Mouse (Mus musculus) embryo, embryonic 10.5 days (tissue): ENCODE measurements at regions not wholly inside any gene's neighbourhood (a gene's known extent, or its start where the extent isn't known, plus 50 kb on each side); places are given as distances from the start of the nearest gene placed in this dataset.

Experiments
- DNase-seq: peaks from one replicate; pipeline ENCODE4 v3.0.0-alpha.2; 2015; ENCODE audit warnings: low spot score

DNA sequence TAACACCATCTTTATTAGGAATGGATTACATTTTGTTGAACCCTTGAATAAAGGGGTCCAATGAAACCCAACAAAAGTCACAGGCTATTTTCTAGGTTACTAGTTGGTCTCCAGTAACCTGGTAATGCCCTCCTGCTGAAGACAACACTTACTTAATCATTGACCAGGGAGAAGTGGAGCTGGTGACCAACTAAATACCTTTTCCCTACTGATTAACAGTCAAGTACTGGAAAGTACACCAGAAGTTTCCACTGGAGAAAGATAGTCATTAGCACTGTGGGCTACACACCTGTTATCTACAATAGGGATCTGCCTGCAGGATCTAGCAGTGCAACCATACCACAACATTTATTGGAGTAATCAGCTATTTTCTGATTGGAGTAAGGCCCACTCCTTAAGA lies 718.7 kb downstream of the Trhde start:
- no peak for DNase-seq

DNA sequence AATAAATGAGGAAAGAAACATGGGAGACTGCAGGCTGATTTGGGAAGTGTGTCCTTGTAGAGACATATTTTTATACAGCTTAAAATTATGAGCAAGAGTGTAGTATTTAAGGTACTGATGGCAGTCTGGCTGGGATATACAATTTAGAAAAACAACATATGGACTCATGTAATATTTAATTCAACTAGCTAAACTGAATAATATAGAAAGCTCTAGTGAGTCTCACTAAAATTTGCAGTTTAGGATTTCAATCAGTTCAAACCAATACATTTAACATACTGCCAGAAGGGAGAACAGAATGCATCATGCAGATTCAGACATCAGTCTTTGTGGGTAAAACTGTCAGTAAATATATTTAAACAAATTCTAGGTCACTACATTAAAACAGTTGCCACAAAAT lies 760.1 kb downstream of the Trhde start:
- no peak for DNase-seq

DNA sequence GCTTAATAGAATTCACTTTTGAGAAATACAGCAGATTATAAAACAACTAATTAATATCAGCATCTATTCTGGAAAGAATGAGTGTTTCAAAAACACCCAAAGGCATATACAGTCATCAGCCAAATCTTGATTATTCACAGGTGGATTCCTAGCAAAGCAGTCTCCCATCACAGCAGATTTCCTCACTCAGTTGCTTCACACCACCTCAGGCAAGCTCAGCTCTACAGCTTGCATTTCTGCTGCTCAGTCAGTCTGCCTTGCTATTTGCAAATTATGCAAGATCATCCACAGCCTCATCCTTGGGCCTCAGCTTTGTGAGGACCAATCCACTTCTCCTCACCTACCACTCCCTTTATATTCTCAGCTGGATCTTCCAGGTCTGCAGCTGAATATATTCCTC lies 788.7 kb downstream of the Trhde start:
- DNase-seq, result no peak

DNA sequence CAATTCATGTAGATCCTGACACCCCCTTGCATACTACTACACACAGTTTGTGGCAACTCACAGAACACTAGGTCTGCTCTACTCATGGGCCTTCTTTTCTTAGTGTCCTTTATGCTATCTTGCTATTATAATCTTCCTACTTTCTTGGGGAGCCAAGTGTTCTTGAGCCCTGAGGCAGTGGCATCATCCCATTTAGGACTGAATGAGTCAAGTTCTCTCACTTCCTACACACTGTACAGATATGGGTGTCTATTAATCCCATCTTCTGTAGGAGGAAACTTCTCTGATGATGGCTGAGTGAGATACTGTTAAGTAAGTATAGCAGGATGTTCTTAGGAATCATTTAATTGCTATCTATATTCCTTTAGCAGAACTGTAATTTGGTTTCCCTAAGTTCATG lies 816.7 kb downstream of the Trhde start:
- no peak for DNase-seq

DNA sequence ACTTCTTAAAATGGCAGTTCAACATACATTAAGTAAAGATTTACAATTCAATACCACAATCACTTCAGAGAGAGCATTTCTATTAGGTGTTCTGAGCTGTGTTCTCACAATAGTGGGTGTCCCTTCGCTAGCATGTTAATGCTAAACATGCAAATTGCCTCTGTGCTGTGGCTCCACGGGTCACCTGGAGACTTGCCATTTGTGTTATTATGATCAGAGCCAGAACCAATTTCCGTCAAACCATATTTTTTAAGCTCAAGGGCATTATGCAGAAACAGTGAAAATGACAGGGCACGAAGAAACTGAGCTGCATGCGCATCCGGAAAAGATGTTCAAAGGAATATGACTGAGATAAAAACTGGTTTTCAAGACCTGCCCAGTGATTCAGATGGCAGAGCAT lies 829.3 kb downstream of the Trhde start:
- no peak for DNase-seq

DNA sequence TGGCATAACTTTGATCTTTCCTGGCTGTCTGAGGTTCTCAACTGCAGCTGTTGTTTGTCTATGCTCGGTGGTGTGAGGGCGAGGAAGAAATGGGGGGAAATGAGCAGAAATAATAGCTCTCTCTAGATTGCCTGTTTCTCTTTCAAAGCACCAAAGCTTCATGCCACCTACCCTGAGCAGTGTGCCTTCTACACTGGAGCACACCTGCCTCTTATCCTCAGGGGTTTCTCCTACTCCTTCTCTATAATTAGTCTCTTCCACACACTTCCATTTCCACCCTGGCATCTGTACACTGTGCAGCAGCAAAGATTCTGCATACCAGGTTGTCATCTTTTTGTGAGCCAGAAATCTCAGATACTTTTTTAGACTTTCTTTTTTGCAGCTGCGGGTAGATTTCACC lies 855.3 kb downstream of the Trhde start:
- peak; percentile 2 for DNase-seq

DNA sequence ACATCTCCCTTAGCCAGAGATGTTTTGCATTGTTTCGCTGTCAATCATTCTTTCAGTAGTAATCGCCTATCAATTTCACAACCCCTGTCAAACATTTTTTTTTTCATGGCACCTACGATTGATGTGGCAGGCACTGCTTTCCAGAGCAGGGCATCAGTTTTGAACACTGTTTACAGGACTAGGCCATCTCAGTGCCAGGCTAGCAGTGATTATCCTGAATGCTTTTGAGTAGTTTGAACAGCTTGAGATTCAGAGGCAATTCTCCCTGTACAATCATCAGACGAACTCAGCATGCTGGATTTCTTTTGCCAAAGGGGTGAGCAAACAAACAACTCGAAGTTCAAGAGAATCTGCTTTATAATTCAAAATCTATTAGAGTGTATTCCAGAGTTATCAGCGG lies 862.6 kb downstream of the Trhde start:
- no peak for DNase-seq

DNA sequence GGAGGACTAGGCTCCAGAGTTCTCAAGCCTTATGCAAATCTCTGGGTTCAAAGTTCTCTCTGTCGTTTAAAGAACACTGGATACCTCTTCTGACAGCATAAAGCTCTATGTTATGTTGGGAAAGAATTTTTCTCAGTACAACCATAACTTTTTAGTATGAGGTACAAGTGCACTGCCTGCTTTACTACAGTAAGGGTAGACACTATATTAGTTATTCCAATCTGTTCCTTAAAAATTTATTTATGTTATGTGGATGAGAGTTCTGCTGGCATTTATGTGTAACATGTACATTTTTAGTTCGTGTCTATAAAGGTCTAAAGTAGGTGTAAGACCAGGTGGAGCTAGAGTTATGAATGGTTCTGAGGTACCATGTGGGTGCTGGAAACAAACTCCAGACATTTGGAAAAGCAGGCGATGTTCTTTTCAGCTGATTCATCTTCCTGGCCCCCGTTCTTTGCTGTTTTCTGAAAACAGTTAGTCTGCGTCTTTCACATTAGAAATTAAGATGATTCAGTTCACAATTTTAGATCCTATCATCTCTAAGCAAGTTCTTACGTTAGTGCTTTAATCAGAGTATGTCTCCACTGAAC lies 871.8 kb downstream of the Trhde start:
- DNase-seq, result no peak

DNA sequence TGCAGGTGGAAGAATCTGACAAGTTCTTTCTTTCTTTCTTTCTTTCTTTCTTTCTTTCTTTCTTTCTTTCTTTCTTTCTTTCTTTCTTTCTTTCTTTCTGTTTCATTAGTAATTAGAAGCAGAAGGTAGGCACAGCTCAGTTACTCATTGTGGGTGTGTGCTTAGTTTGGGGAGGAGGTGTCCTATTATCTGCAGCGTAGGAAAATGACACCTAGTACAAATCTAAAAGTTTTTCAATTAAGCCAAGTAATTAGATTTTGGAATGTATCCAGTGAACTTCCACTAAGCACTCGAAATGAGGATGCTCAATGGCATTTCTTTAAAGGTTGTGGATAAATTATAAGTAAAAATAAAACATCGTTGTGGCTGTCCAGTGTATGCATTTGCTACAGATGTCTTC lies 885.4 kb downstream of the Trhde start:
- DNase-seq, result no peak

DNA sequence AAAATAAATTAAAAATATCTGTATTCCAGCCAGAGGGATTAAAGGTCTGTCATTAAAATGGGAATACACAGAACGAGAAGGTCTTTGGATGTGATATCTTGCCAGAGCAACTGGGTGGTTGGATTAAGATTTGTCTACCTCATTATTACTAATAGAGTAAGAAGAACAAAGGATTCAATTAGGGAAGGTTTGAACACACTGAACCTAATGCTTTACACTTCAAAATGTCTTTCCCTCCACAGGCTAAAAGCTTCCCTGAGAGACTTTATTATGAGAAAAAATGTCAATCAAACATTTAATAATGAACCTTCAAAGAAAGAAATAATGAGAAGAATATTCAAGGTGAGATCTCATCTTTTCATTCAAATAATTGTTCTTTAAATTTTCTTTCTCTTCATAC lies 899.4 kb downstream of the Trhde start:
- DNase-seq, result no peak

- DNase-seq, result no peak
Measured at GRCm38 (mm10) chr10:113874419-113875161, 927.5 kb downstream of the Trhde start.

DNA sequence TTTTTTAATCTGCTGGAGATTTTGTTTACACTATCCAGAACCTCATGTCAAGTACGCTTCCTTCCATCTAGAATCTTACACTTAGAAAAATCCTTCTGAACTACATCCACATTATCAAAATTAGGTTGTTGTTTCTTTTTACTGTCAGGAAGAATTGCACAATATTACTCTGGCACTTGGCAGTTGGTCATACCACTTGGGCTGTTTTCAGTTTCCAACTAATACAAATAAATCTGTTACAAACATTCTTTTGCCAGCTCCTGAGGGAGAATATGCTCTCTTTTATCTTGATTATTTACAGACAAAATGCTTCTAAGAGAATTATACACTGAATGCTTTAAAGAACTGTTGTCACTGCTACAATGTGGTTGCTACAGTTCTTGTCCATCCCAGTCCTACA lies 895.8 kb upstream of the Atxn7l3b start:
- DNase-seq, result no peak
